Mouse (Mus musculus) stomach, embryonic 15.5 days (tissue): ENCODE results near the gene Nasp. TPM values are rescaled to one million over a fixed set of nuclear protein-coding genes. Genes with fewer than 3 reads are reported as not detected.
A peak's percentile ranks its signal among the peaks of the same experiment; 100 is the strongest.

ENCODE experiments used
- ATAC-seq: fragments of 200-750 bp; cut with Nextera tagmentation; 2 replicates; pipeline ENCODE4 v1.8.0; 2017; ENCODE audit warnings: low read depth, moderate number of reproducible peaks, moderate TSS enrichment; ENCODE audit not compliant: insufficient read depth, low FRiP score
- H3K27ac ChIP-seq: fragments of 300-500 bp; sonication (generic); 2 replicates; pipeline ENCODE4 v1.5.1; 2015; ENCODE audit warnings: mild to moderate bottlenecking, inconsistent platforms
- H3K27me3 ChIP-seq: fragments of 300-500 bp; sonication (generic); replicated peaks from 2 replicates; pipeline ENCODE4 v1.6.1; 2015; ENCODE audit warnings: inconsistent platforms
- H3K36me3 ChIP-seq: fragments of 300-500 bp; sonication (generic); 2 replicates; pipeline ENCODE4 v1.6.1; 2015; ENCODE audit warnings: inconsistent platforms
- H3K4me1 ChIP-seq: fragments of 300-500 bp; sonication (generic); 2 replicates; pipeline ENCODE4 v1.6.1; 2015; ENCODE audit warnings: inconsistent platforms
- H3K4me2 ChIP-seq: fragments of 300-500 bp; sonication (generic); 2 replicates; pipeline ENCODE4 v1.6.1; 2015; ENCODE audit warnings: mild to moderate bottlenecking, inconsistent platforms
- H3K4me3 ChIP-seq: fragments of 300-500 bp; sonication (generic); replicated peaks from 2 replicates; pipeline ENCODE4 v1.5.1; 2015; ENCODE audit warnings: inconsistent platforms
- H3K9ac ChIP-seq: fragments of 300-500 bp; sonication (generic); 2 replicates; pipeline ENCODE4 v1.6.1; 2015; ENCODE audit warnings: inconsistent platforms
- H3K9me3 ChIP-seq: fragments of 300-500 bp; sonication (generic); 2 replicates; pipeline ENCODE4 v1.6.1; 2016; ENCODE audit warnings: inconsistent platforms
- WGBS: fragments of 180-500 bp; shearing (Covaris S2); methylation state at CpG from one replicate; pipeline ENCODE4 v1.1.7; 2015; 5-methylcytosine and 5-hydroxymethylcytosine counted together
- polyA plus RNA-seq: library from polyadenylated mRNA; unstranded; fragments of >200 nt; fragmentation: Nextera tagmentation; extraction: Ambion mirVana; gene quantifications from 2 replicates; pipeline ENCODE4 v1.2.1, GENCODE M21; 2015

Gene Nasp
- polyA plus RNA-seq, 1 experiment from 2014 or later, result 103 TPM

GRCm38 (mm10) chr4:116556561-116557305 is 71.0 kb downstream of the Nasp start:
- H3K36me3 ChIP-seq, result 0 out of 2 replicates have a peak, but pooled peaks cover 3% of the 10 kb centered on the region
- ATAC-seq, result peak; percentile 95
- H3K9me3 ChIP-seq, result no peaks in the 10 kb centered on the region
- H3K27me3 ChIP-seq, result no peaks in the 10 kb centered on the region
- peak overlapping the region; percentile 85 for H3K4me3 ChIP-seq
- H3K4me2 ChIP-seq, result peak overlapping the region; percentile 61
- no peaks in the 10 kb centered on the region for H3K4me1 ChIP-seq
- H3K9ac ChIP-seq, result peak overlapping the region; percentile 50; the same call in 1 of the 2 replicates
- WGBS, result 0% methylated on average over 28 of the region's 28 CpGs
- peak overlapping the region; percentile 98 for H3K27ac ChIP-seq

- no peaks in the 10 kb centered on the region for H3K27me3 ChIP-seq
- ATAC-seq, result no peak
- peak within 1 kb of the TSS; percentile 85 for H3K4me3 ChIP-seq
- peak within 1 kb of the TSS; percentile 98 for H3K27ac ChIP-seq
- no peaks in the 10 kb centered on the region for H3K9me3 ChIP-seq
- H3K36me3 ChIP-seq, result 0 out of 2 replicates have a peak, but pooled peaks cover 5% of the 10 kb centered on the region
- peak within 1 kb of the TSS; percentile 61 for H3K4me2 ChIP-seq
- WGBS, result 2% methylated on average over 23 of the region's 23 CpGs
- no peaks in the 10 kb centered on the region for H3K4me1 ChIP-seq
- peak within 1 kb of the TSS; percentile 50 for H3K9ac ChIP-seq
Measured at GRCm38 (mm10) chr4:116555413-116556300, 72.1 kb downstream of the Nasp start, which contains the start of gene Tmem69. Tmem69 (minus strand) TSS chr4:116555936.

- no peak overlapping the region for H3K9ac ChIP-seq
- no peak overlapping the region for H3K27ac ChIP-seq
- H3K4me1 ChIP-seq, result no peaks in the 10 kb centered on the region
- H3K27me3 ChIP-seq, result no peaks in the 10 kb centered on the region
- no peak for ATAC-seq
- 76% methylated on average over 3 of the region's 3 CpGs for WGBS
- H3K4me2 ChIP-seq, result no peak overlapping the region
- no peak overlapping the region for H3K4me3 ChIP-seq
- no peaks in the 10 kb centered on the region for H3K9me3 ChIP-seq
- 0 out of 2 replicates have a peak, but pooled peaks cover 5% of the 10 kb centered on the region for H3K36me3 ChIP-seq
Measured at GRCm38 (mm10) chr4:116553035-116553434, 74.7 kb downstream of the Nasp start.

Other genes with a start within 250 kb of the Nasp start
- 13.0 and 14.3 TPM in 2 replicates for gene Mast2, start 163.8 kb downstream of the Nasp start, polyA plus RNA-seq
- gene Ipp, start 120.4 kb downstream of the Nasp start, polyA plus RNA-seq, result 14.0 and 15.2 TPM in 2 replicates
- 26.5 and 26.7 TPM in 2 replicates for gene Tmem69, start 72.0 kb downstream of the Nasp start, polyA plus RNA-seq
- gene Gpbp1l1, start 70.3 kb downstream of the Nasp start, polyA plus RNA-seq, result 28.9 and 33.1 TPM in 2 replicates
- gene Ccdc17, start 31.3 kb downstream of the Nasp start, polyA plus RNA-seq, result 4.2 and 4.5 TPM in 2 replicates
- gene Akr1a1, start 23.7 kb upstream of the Nasp start, polyA plus RNA-seq, result 731 and 767 TPM in 2 replicates
- gene Prdx1, start 57.6 kb upstream of the Nasp start, polyA plus RNA-seq, result 1,377 and 1,420 TPM in 2 replicates
- 23.5 and 24.5 TPM in 2 replicates for gene Mmachc, start 80.5 kb upstream of the Nasp start, polyA plus RNA-seq
- 23.9 and 27.7 TPM in 2 replicates for gene Ccdc163, start 80.6 kb upstream of the Nasp start, polyA plus RNA-seq
- gene Tesk2, start 93.0 kb upstream of the Nasp start, polyA plus RNA-seq, result 5.8 and 7.3 TPM in 2 replicates
- gene Toe1, start 179.7 kb upstream of the Nasp start, polyA plus RNA-seq, result 32.5 and 33.0 TPM in 2 replicates
- 11.9 and 13.2 TPM in 2 replicates for gene Mutyh, start 179.8 kb upstream of the Nasp start, polyA plus RNA-seq
- 1.2 and 1.7 TPM in 2 replicates for gene Hpdl, start 193.8 kb upstream of the Nasp start, polyA plus RNA-seq
- gene Zswim5, start 249.4 kb upstream of the Nasp start, polyA plus RNA-seq, result 0.58 and 0.67 TPM in 2 replicates